Mouse (Mus musculus) hindbrain, embryonic 16.5 days (tissue): ENCODE measurements around the gene Cytip. TPM values are rescaled to one million over a fixed set of nuclear protein-coding genes. Genes with fewer than 3 reads are reported as not detected.

Source experiments
- ATAC-seq: fragments of 200-750 bp; cut with Nextera tagmentation; 2 replicates; pipeline ENCODE4 v1.8.0; 2017; ENCODE audit warnings: moderate TSS enrichment, moderate library complexity
- H3K27ac ChIP-seq: fragments of 300-500 bp; sonication (generic); 2 replicates; pipeline ENCODE4 v1.5.1; 2014; ENCODE audit warnings: low read depth, mild to moderate bottlenecking, control low read depth, low read length, moderate library complexity
- H3K27me3 ChIP-seq: fragments of 300-500 bp; sonication (generic); replicated peaks from 2 replicates; pipeline ENCODE4 v1.6.1; 2014; ENCODE audit warnings: low read length; ENCODE audit not compliant: control insufficient read depth, insufficient read depth
- H3K36me3 ChIP-seq: fragments of 300-500 bp; sonication (generic); 2 replicates; pipeline ENCODE4 v1.6.1; 2014; ENCODE audit warnings: mild to moderate bottlenecking, low read length, moderate library complexity, mixed read lengths; ENCODE audit not compliant: control insufficient read depth, insufficient read depth
- H3K4me1 ChIP-seq: fragments of 300-500 bp; sonication (generic); 2 replicates; pipeline ENCODE4 v1.6.1; 2014; ENCODE audit warnings: low read depth, low read length; ENCODE audit not compliant: control insufficient read depth, insufficient read depth
- H3K4me2 ChIP-seq: fragments of 300-500 bp; sonication (generic); 2 replicates; pipeline ENCODE4 v1.6.1; 2014; ENCODE audit warnings: mild to moderate bottlenecking, low read length, control low read depth, moderate library complexity
- H3K4me3 ChIP-seq: fragments of 300-500 bp; sonication (generic); 2 replicates; pipeline ENCODE4 v1.5.1; 2014; ENCODE audit warnings: mild to moderate bottlenecking, low read length, control low read depth, moderate library complexity
- H3K9ac ChIP-seq: fragments of 300-500 bp; sonication (generic); 2 replicates; pipeline ENCODE4 v1.6.1; 2014; ENCODE audit warnings: low read depth, mild to moderate bottlenecking, control low read depth, low read length, moderate library complexity
- H3K9me3 ChIP-seq: fragments of 300-500 bp; sonication (generic); 2 replicates; pipeline ENCODE4 v1.6.1; 2014; ENCODE audit warnings: mild to moderate bottlenecking, low read length, moderate library complexity; ENCODE audit not compliant: control insufficient read depth
- WGBS: fragments of 180-500 bp; shearing (Covaris S2); extraction: QIAGEN DNeasy Blood & Tissue Kit; methylation state at CpG from one replicate; pipeline ENCODE4 v1.1.7; 2014; 5-methylcytosine and 5-hydroxymethylcytosine counted together
- polyA plus RNA-seq: library from polyadenylated mRNA; unstranded; fragments of >200 nt; fragmentation: Nextera tagmentation; extraction: Ambion mirVana; gene quantifications from 2 replicates; pipeline ENCODE4 v1.2.1, GENCODE M21; 2015

Gene Cytip
- polyA plus RNA-seq, 1 experiment from 2014 or later, result 0.11 TPM

GRCm38 (mm10) chr2:58157466-58157865 is 37.9 kb downstream of the Cytip start:
- no peak for ATAC-seq

GRCm38 (mm10) chr2:58156495-58157392 is 38.6 kb downstream of the Cytip start:
- Histone ChIP-seq H3K36me3 (no peaks in the 10 kb centered on the region), H3K9ac (no peak overlapping the region), H3K9me3 (no peaks in the 10 kb centered on the region), H3K27ac (no peak overlapping the region), H3K4me3 (no peak overlapping the region), H3K4me1 (no peaks in the 10 kb centered on the region), H3K27me3 (no peaks in the 10 kb centered on the region), H3K4me2 (no peak overlapping the region)
- ATAC-seq, result no peak
- 86% methylated on average over 5 of the region's 5 CpGs for WGBS

More at GRCm38 (mm10) chr2:58157466-58157865, 37.9 kb downstream of the Cytip start:
- 95% methylated on average over 5 of the region's 5 CpGs for WGBS
- Histone ChIP-seq H3K9ac (no peak overlapping the region), H3K27ac (no peak overlapping the region), H3K4me3 (no peak overlapping the region), H3K4me1 (no peaks in the 10 kb centered on the region), H3K27me3 (no peaks in the 10 kb centered on the region), H3K36me3 (no peaks in the 10 kb centered on the region), H3K9me3 (no peaks in the 10 kb centered on the region), H3K4me2 (no peak overlapping the region)

- 90% methylated on average over 5 of the region's 5 CpGs for WGBS
- Histone ChIP-seq H3K27ac (no peak overlapping the region), H3K4me2 (no peak overlapping the region), H3K4me3 (no peak overlapping the region), H3K27me3 (no peaks in the 10 kb centered on the region), H3K9me3 (no peaks in the 10 kb centered on the region), H3K9ac (no peak overlapping the region), H3K36me3 (no peaks in the 10 kb centered on the region), H3K4me1 (no peaks in the 10 kb centered on the region)
- ATAC-seq, result no peak
Observed at GRCm38 (mm10) chr2:58156108-58156415, 39.3 kb downstream of the Cytip start.

- H3K27me3 ChIP-seq, result no peaks in the 10 kb centered on the region
Observed at GRCm38 (mm10) chr2:58155271-58156107, 39.8 kb downstream of the Cytip start.

GRCm38 (mm10) chr2:58154555-58154954 is 40.8 kb downstream of the Cytip start:
- Histone ChIP-seq H3K9ac (no peak overlapping the region), H3K9me3 (no peaks in the 10 kb centered on the region), H3K4me3 (no peak overlapping the region), H3K4me2 (no peak overlapping the region), H3K27me3 (no peaks in the 10 kb centered on the region), H3K36me3 (no peaks in the 10 kb centered on the region), H3K27ac (no peak overlapping the region), H3K4me1 (no peaks in the 10 kb centered on the region)
- ATAC-seq, result no peak
- 90% methylated on average over 1 of the region's 1 CpGs for WGBS

More at GRCm38 (mm10) chr2:58155271-58156107, 39.8 kb downstream of the Cytip start:
- H3K4me3 ChIP-seq, result no peak overlapping the region
- H3K9me3 ChIP-seq, result no peaks in the 10 kb centered on the region
- H3K9ac ChIP-seq, result no peak overlapping the region
- H3K27ac ChIP-seq, result no peak overlapping the region
- H3K4me1 ChIP-seq, result no peaks in the 10 kb centered on the region
- no peaks in the 10 kb centered on the region for H3K36me3 ChIP-seq
- ATAC-seq, result peak; percentile 78
- H3K4me2 ChIP-seq, result no peak overlapping the region
- 50% methylated on average over 7 of the region's 7 CpGs for WGBS

- Histone ChIP-seq H3K9ac (no peak overlapping the region), H3K9me3 (no peaks in the 10 kb centered on the region), H3K4me3 (no peak overlapping the region), H3K27me3 (no peaks in the 10 kb centered on the region), H3K27ac (no peak overlapping the region), H3K36me3 (no peaks in the 10 kb centered on the region), H3K4me1 (no peaks in the 10 kb centered on the region), H3K4me2 (no peak overlapping the region)
- 87% methylated on average over 7 of the region's 7 CpGs for WGBS
- ATAC-seq, result no peak
Observed at GRCm38 (mm10) chr2:58153742-58154141, 41.6 kb downstream of the Cytip start.

GRCm38 (mm10) chr2:58149983-58150405 is 45.3 kb downstream of the Cytip start:
- whole genome bisulfite sequencing, result 88% methylated on average over 7 of the region's 7 CpGs
- Histone ChIP-seq H3K4me1 (no peaks in the 10 kb centered on the region), H3K9ac (no peak overlapping the region), H3K36me3 (no peaks in the 10 kb centered on the region), H3K9me3 (no peaks in the 10 kb centered on the region), H3K4me2 (no peak overlapping the region), H3K27me3 (no peaks in the 10 kb centered on the region), H3K4me3 (no peak overlapping the region), H3K27ac (no peak overlapping the region)
- ATAC-seq, result no peak

GRCm38 (mm10) chr2:58146572-58146971 is 48.8 kb downstream of the Cytip start:
- no peak overlapping the region for H3K4me2 ChIP-seq
- no peak overlapping the region for H3K4me3 ChIP-seq
- no peak overlapping the region for H3K27ac ChIP-seq
- no peaks in the 10 kb centered on the region for H3K4me1 ChIP-seq
- WGBS, result 97% methylated on average over 5 of the region's 5 CpGs
- H3K36me3 ChIP-seq, result no peaks in the 10 kb centered on the region
- no peaks in the 10 kb centered on the region for H3K27me3 ChIP-seq
- H3K9ac ChIP-seq, result no peak overlapping the region
- H3K9me3 ChIP-seq, result peaks cover 2% of the 10 kb centered on the region; the same call in 1 of the 2 replicates
- ATAC-seq, result no peak

GRCm38 (mm10) chr2:58140531-58140930 is 54.8 kb downstream of the Cytip start:
- peaks cover 2% of the 10 kb centered on the region; the same call in 1 of the 2 replicates for H3K9me3 ChIP-seq
- WGBS, result 79% methylated on average over 1 of the region's 1 CpGs
- no peak overlapping the region for H3K4me2 ChIP-seq
- no peak overlapping the region for H3K9ac ChIP-seq
- no peaks in the 10 kb centered on the region for H3K27me3 ChIP-seq
- ATAC-seq, result no peak
- H3K4me1 ChIP-seq, result no peaks in the 10 kb centered on the region
- H3K36me3 ChIP-seq, result no peaks in the 10 kb centered on the region
- H3K4me3 ChIP-seq, result no peak overlapping the region
- H3K27ac ChIP-seq, result no peak overlapping the region
